ENCODE assay signal across 8 mouse cellular contexts in genomic region chr11:23770510-23770759, GRCm38 (mm10). TPM values are rescaled to one million over a fixed set of nuclear protein-coding genes. Genes with fewer than 3 reads are reported as not detected.
A peak's percentile ranks its signal among the peaks of the same experiment; 100 is the strongest.
DNase-seq lines count a peak whose midpoint lies in the region; ATAC-seq and TF ChIP-seq lines count a peak whose summit lies in the region.

No protein-coding gene starts in this region.

- H3K27ac ChIP-seq in kidney, postnatal 0 days, result peak overlapping the region; percentile 88
- peak overlapping the region; percentile 90 for H3K27ac ChIP-seq in hindbrain, embryonic 16.5 days (ENCODE audit: low read depth, low read length)
- H3K27ac ChIP-seq in midbrain, postnatal 0 days (ENCODE audit: low read depth, low read length), result peak overlapping the region; percentile 75

- no peaks in the 10 kb centered on the region for H3K4me1 ChIP-seq in kidney, postnatal 0 days (replicated peaks; ENCODE audit: insufficient read depth, low read length)
- H3K4me1 ChIP-seq in hindbrain, embryonic 16.5 days (ENCODE audit: control insufficient read depth, insufficient read depth, low read depth, low read length), result peaks cover 6% of the 10 kb centered on the region
- H3K4me1 ChIP-seq in midbrain, postnatal 0 days (ENCODE audit: insufficient read depth, low read length), result no peaks in the 10 kb centered on the region

- H3K4me3 ChIP-seq in kidney, postnatal 0 days (replicated peaks; ENCODE audit: low read depth, low read length), result peak overlapping the region; percentile 65
- peak overlapping the region; percentile 93 for H3K4me3 ChIP-seq in hindbrain, embryonic 16.5 days (ENCODE audit: low read length)
- H3K4me3 ChIP-seq in midbrain, postnatal 0 days (ENCODE audit: low read depth, low read length), result peak overlapping the region; percentile 68

- H3K27me3 ChIP-seq in kidney, postnatal 0 days (ENCODE audit: insufficient read depth, low read length), result no peaks in the 10 kb centered on the region
- H3K27me3 ChIP-seq in hindbrain, embryonic 16.5 days (replicated peaks; ENCODE audit: control insufficient read depth, insufficient read depth, low read length), result no peaks in the 10 kb centered on the region; the same call in none of the 2 replicates
- no peaks in the 10 kb centered on the region for H3K27me3 ChIP-seq in midbrain, postnatal 0 days (ENCODE audit: insufficient read depth, low read length)

- H3K9ac ChIP-seq in kidney, postnatal 0 days (ENCODE audit: low read depth, low read length), result peak overlapping the region; percentile 80
- H3K9ac ChIP-seq in hindbrain, embryonic 16.5 days (ENCODE audit: low read depth, low read length), result peak overlapping the region; percentile 81
- peak overlapping the region; percentile 69 for H3K9ac ChIP-seq in midbrain, postnatal 0 days (replicated peaks; ENCODE audit: low read length, poor library complexity, severe bottlenecking)

- TF ChIP-seq CTCF in kidney, postnatal 0 days (IDR thresholded peaks at IDR 0.05; ENCODE audit: low read depth), result no peak
- TF ChIP-seq CTCF in midbrain, postnatal 0 days (IDR thresholded peaks at IDR 0.05), result no peak

- ATAC-seq in kidney, postnatal 0 days (replicated peaks; ENCODE audit: low FRiP score, low read depth), result no peak
- no peak for ATAC-seq in hindbrain, embryonic 16.5 days
- no peak for ATAC-seq in midbrain, postnatal 0 days (ENCODE audit: low FRiP score)

- 0% methylated on average over 24 of the region's 24 CpGs for WGBS in kidney, postnatal 0 days
- WGBS in hindbrain, embryonic 16.5 days, result 0% methylated on average over 24 of the region's 24 CpGs
- WGBS in midbrain, postnatal 0 days, result under 1% methylated on average over 24 of the region's 24 CpGs

- DNase-seq in kidney, postnatal 0 days (ENCODE audit: low spot score), result no peak
- DNase-seq in kidney, postnatal 4 days, result no peak
- DNase-seq in c-Kit-positive CD71-positive TER-119-positive erythroid progenitor cells, embryonic 14.5 days (ENCODE audit: low spot score), result peak; percentile 26
- no peak for DNase-seq in midbrain, postnatal 0 days (ENCODE audit: low spot score)
- no peak for DNase-seq in left cerebral cortex, postnatal 25 days (ENCODE audit: low spot score in 2 of 2)
- DNase-seq in thymus, adult 18-20 months, result no peak
- no peak for DNase-seq in right cerebral cortex, postnatal 4 days

- no peaks in the 10 kb centered on the region for H3K36me3 ChIP-seq in kidney, postnatal 0 days (ENCODE audit: insufficient read depth, low read length)
- no peaks in the 10 kb centered on the region for H3K36me3 ChIP-seq in hindbrain, embryonic 16.5 days (ENCODE audit: control insufficient read depth, insufficient read depth, low read length)
- H3K36me3 ChIP-seq in midbrain, postnatal 0 days (ENCODE audit: insufficient read depth, low read length), result no peaks in the 10 kb centered on the region

- H3K9me3 ChIP-seq in kidney, postnatal 0 days (replicated peaks; ENCODE audit: low read length), result no peaks in the 10 kb centered on the region
- no peaks in the 10 kb centered on the region for H3K9me3 ChIP-seq in hindbrain, embryonic 16.5 days (ENCODE audit: control insufficient read depth, low read length)
- H3K9me3 ChIP-seq in midbrain, postnatal 0 days (ENCODE audit: low read length), result no peaks in the 10 kb centered on the region

- intact Hi-C loops in left cerebral cortex, postnatal 25 days (cut with DNase I), result loop anchor here (5.0 kb wide), 1 partner anchor 127 kb away; the partner anchor contains the start of gene Papolg

- H3K4me2 ChIP-seq in kidney, postnatal 0 days (ENCODE audit: low read length), result peak overlapping the region; percentile 77
- peak overlapping the region; percentile 83 for H3K4me2 ChIP-seq in hindbrain, embryonic 16.5 days (ENCODE audit: low read length)
- peak overlapping the region; percentile 76 for H3K4me2 ChIP-seq in midbrain, postnatal 0 days (ENCODE audit: low read depth, low read length, poor library complexity, severe bottlenecking)

RNA-seq across cellular contexts. Expression of gene Rel, which starts 0.3 kb away (rescaled TPM):
- 0.54 TPM in 2 replicates for polyA plus RNA-seq in kidney, postnatal 0 days (2015; fragmentation: Nextera tagmentation; extraction: Ambion mirVana)
- 0.39 and 0.41 TPM in 2 replicates for polyA plus RNA-seq in hindbrain, embryonic 16.5 days (2015; fragmentation: Nextera tagmentation; extraction: Ambion mirVana)
- 0.90 and 0.99 TPM in 2 replicates for total RNA-seq in midbrain, postnatal 0 days (2014; rRNA removed)
- 0.29 and 0.38 TPM in 2 replicates for polyA plus RNA-seq in midbrain, postnatal 0 days (2015; fragmentation: Nextera tagmentation; extraction: Ambion mirVana)
- total RNA-seq in left cerebral cortex, postnatal 25 days (2021), result 1 to 10 TPM; 3.5 to 3.8 TPM
